Mouse (Mus musculus): ENCODE data around the gene Arpc5l.

- TF ChIP-seq CTCF (IDR thresholded peaks at IDR 0.05; ENCODE audit: insufficient read depth, low read depth, low read length) (no peak), POLR2A (IDR thresholded peaks at IDR 0.05; ENCODE audit: insufficient read depth, low read depth, low read length) (no peak)
These were observed 29.0 kb upstream of the Arpc5l start for GRCm38 (mm10) chr2:38975941-38976805.
